Mouse (Mus musculus) myocyte (in vitro differentiated cells): ENCODE measurements at regions not wholly inside any gene's neighbourhood (a gene's known extent, or its start where the extent isn't known, plus 50 kb on each side); places are given as distances from the start of the nearest gene placed in this dataset.
"Not testable (repeated sequence)": the region's sequence is repeated elsewhere in the genome, so short reads cannot be mapped to it uniquely, and the experiment has no call there.

Source experiments
- H3K27me3 ChIP-seq: one replicate; pipeline ENCODE4 v1.6.1; 2011; ENCODE audit not compliant: control insufficient read depth, insufficient read depth, insufficient read length
- H3K36me3 ChIP-seq: one replicate; pipeline ENCODE4 v1.6.1; 2011; ENCODE audit not compliant: control insufficient read depth, insufficient read depth
- H3K4me2 ChIP-seq: one replicate; pipeline ENCODE4 v1.6.1; 2011; ENCODE audit warnings: low read depth, control low read depth
- H3K4me3 ChIP-seq: one replicate; pipeline ENCODE4 v1.5.1; 2011; ENCODE audit warnings: mild to moderate bottlenecking, control low read depth, moderate library complexity
- H3K79me2 ChIP-seq: one replicate; pipeline ENCODE4 v1.6.1; 2011; ENCODE audit not compliant: control insufficient read depth, insufficient read depth
- H3ac ChIP-seq: one replicate; pipeline ENCODE4 v1.6.1; 2011; ENCODE audit not compliant: control insufficient read depth, insufficient read length
- CEBPB ChIP-seq: IDR thresholded peaks from 2 replicates; pipeline ENCODE4 v1.6.1; 2011; ENCODE audit warnings: mild to moderate bottlenecking, moderate library complexity; ENCODE audit not compliant: poor library complexity, insufficient read depth, severe bottlenecking
- E2F4 ChIP-seq: IDR thresholded peaks from one replicate; pipeline ENCODE4 v1.6.1; 2011; ENCODE audit warnings: mild to moderate bottlenecking, control low read depth, moderate library complexity; ENCODE audit not compliant: insufficient read depth
- MAX ChIP-seq: IDR thresholded peaks from one replicate; pipeline ENCODE4 v1.6.1; 2011; ENCODE audit warnings: low read depth, mild to moderate bottlenecking, control low read depth
- MYOD1 ChIP-seq, 3 experiments: IDR thresholded peaks; one replicate each; pipeline ENCODE4 v1.6.1; 2011; ENCODE audit warnings: control low read depth in 2 of 3, low read depth in 2 of 3, mild to moderate bottlenecking in 2 of 3, moderate library complexity in 1 of 3; ENCODE audit not compliant: insufficient read length in 2 of 3, control insufficient read depth in 1 of 3
- MYOG ChIP-seq, 3 experiments: IDR thresholded peaks; one replicate each; pipeline ENCODE4 v1.6.1; 2011; ENCODE audit warnings: control low read depth in 2 of 3, low read depth in 2 of 3, mild to moderate bottlenecking in 2 of 3; ENCODE audit not compliant: insufficient read length in 2 of 3, control insufficient read depth in 1 of 3, insufficient read depth in 1 of 3
- POLR2A ChIP-seq: IDR thresholded peaks from one replicate; pipeline ENCODE4 v1.6.1; 2011; ENCODE audit warnings: low read depth, mild to moderate bottlenecking, control low read depth, moderate library complexity; ENCODE audit not compliant: insufficient read length
- POLR2AphosphoS2 ChIP-seq: IDR thresholded peaks from one replicate; pipeline ENCODE4 v1.6.1; 2011; ENCODE audit warnings: low read depth, control low read depth; ENCODE audit not compliant: insufficient read length
- REST ChIP-seq: IDR thresholded peaks from one replicate; pipeline ENCODE4 v1.6.1; 2011; ENCODE audit warnings: mild to moderate bottlenecking, control low read depth, moderate library complexity; ENCODE audit not compliant: insufficient read depth, insufficient read length
- SRF ChIP-seq: IDR thresholded peaks from one replicate; pipeline ENCODE4 v1.6.1; 2011; ENCODE audit warnings: low read depth; ENCODE audit not compliant: control insufficient read depth, insufficient read length
- TCF12 ChIP-seq: IDR thresholded peaks from one replicate; pipeline ENCODE4 v1.6.1; 2011; ENCODE audit warnings: mild to moderate bottlenecking, control low read depth; ENCODE audit not compliant: poor library complexity, insufficient read depth, severe bottlenecking
- TCF3 ChIP-seq: IDR thresholded peaks from one replicate; pipeline ENCODE4 v1.6.1; 2011; ENCODE audit warnings: low read depth, control low read depth; ENCODE audit not compliant: insufficient read length
- USF1 ChIP-seq: IDR thresholded peaks from one replicate; pipeline ENCODE4 v1.6.1; 2011; ENCODE audit warnings: low read depth, mild to moderate bottlenecking, control low read depth, moderate library complexity

DNA sequence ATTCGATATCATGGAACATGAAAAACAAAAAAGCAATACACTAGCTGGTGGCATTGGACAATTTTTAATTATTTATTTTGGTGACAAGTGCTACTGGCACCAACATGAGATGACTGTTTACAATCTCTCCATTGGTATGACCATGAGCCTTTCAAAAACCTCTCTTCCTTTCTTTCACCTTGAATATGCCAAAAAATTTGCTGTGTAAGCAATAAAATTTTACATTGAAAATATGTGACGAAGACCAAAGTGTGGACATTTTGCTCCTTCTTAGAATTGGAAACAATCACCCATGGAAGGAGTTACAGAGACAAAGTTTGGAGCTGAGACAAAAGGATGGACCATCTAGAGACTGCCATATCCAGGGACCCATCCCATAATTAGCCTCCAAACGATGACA, 83.4 kb upstream of the Gm49339 start:
- H3K79me2 ChIP-seq, H3K36me3 ChIP-seq, H3K4me2 ChIP-seq, H3ac ChIP-seq, H3K27me3 ChIP-seq, H3K4me3 ChIP-seq: not testable (repeated sequence)

GRCm38 (mm10) chr10:51405141-51405540, 75.3 kb upstream of the Gm49339 start:
- Histone ChIP-seq H3K79me2 (no peaks in the 10 kb centered on the region), H3K4me2 (peak overlapping the region; percentile 52), H3ac (no peak overlapping the region), H3K4me3 (no peak overlapping the region), H3K27me3 (no peaks in the 10 kb centered on the region), H3K36me3 (no peaks in the 10 kb centered on the region)
- TF ChIP-seq REST (no peak), CEBPB (no peak), USF1 (no peak), SRF (no peak), MYOG (IDR thresholded peaks at IDR 0.05; ENCODE audit: control insufficient read depth in 1 of 3, insufficient read depth in 1 of 3, insufficient read length in 2 of 3, low read depth in 2 of 3) (no peak), MAX (no peak), TCF3 (no peak), TCF12 (no peak), POLR2A (no peak), POLR2AphosphoS2 (no peak), E2F4 (no peak), MYOD1 (IDR thresholded peaks at IDR 0.05; ENCODE audit: control insufficient read depth in 1 of 3, insufficient read length in 2 of 3, low read depth in 2 of 3) (no peak)

DNA sequence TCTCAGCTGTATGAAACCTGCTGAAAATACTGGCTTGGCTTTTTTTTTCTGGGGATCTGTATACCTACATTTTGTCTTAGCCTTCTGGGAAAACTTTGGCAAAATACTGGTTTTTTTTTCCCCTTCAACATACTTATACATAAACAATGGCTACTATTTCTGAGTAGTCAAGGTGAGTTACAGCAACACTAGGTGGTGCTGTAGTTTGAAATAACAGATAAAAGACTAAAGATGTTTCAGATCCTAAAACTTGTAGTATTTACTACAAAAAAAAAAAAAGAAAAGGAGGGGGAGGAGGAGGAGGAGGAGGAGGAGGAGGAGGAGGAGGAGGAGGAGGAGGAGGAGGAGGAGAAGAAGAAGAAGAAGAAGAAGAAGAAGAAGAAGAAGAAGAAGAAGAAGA, 67.6 kb upstream of the Gm49339 start:
- no peak for TF ChIP-seq CEBPB
- H3K27me3 ChIP-seq: no peaks in the 10 kb centered on the region
- no peaks in the 10 kb centered on the region for H3K36me3 ChIP-seq
- H3K4me3 ChIP-seq: no peak overlapping the region
- H3K4me2 ChIP-seq: no peak overlapping the region
- H3ac ChIP-seq: no peak overlapping the region
- no peaks in the 10 kb centered on the region for H3K79me2 ChIP-seq

DNA sequence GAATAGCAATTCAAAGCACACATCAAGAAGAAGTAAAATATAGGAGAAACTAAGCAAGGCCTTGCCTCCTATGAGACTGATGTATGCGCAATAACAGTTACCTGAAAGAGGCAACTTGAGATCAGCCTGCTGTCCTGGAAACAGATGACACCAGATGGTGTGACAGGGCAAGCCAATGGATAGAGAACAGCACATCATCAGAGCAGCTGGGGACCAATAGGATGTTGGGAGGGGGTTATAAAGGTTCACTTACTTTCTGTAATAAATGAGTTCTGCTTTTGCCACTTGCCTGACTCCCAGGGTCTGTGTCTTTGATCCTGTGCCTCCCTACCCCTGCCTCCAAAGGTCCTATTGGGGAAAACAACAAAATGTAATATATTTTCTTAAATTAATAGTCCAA, 65.9 kb upstream of the Gm49339 start:
- Histone ChIP-seq H3K4me3 (no peak overlapping the region), H3ac (no peak overlapping the region), H3K36me3 (no peaks in the 10 kb centered on the region), H3K4me2 (no peak overlapping the region), H3K79me2 (no peaks in the 10 kb centered on the region), H3K27me3 (no peaks in the 10 kb centered on the region)
- TF ChIP-seq REST (no peak), SRF (no peak), POLR2A (no peak), MAX (no peak), CEBPB (no peak), POLR2AphosphoS2 (no peak), USF1 (no peak), MYOD1 (IDR thresholded peaks at IDR 0.05; ENCODE audit: control insufficient read depth in 1 of 3, insufficient read length in 2 of 3, low read depth in 2 of 3) (no peak), TCF3 (no peak), MYOG (IDR thresholded peaks at IDR 0.05; ENCODE audit: control insufficient read depth in 1 of 3, insufficient read depth in 1 of 3, insufficient read length in 2 of 3, low read depth in 2 of 3) (no peak), TCF12 (no peak), E2F4 (no peak)

DNA sequence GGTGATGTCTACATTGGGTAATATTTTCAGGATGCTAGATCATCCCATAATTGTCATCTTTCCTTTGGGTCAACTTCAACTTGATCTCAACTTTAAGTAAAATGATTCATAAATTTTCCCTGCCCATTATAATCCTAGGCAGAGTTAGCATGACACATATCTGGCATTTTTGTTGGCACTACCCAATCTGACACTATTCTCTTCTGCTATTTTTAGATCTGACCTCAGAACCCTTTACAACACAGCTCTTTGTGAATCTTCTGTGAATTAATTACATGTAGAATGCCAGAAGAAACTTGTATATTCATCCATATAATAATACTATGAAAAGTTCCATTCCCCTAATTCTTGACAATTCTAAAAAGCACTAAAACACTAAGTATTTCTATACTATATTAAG, 63.7 kb upstream of the Gm49339 start:
- Histone ChIP-seq H3K4me3 (no peak overlapping the region), H3K4me2 (no peak overlapping the region)
- TF ChIP-seq MYOD1 (IDR thresholded peaks at IDR 0.05; ENCODE audit: control insufficient read depth in 1 of 3, insufficient read length in 2 of 3, low read depth in 2 of 3): no peak
- no peak for TF ChIP-seq POLR2AphosphoS2
- no peak for TF ChIP-seq MAX

DNA sequence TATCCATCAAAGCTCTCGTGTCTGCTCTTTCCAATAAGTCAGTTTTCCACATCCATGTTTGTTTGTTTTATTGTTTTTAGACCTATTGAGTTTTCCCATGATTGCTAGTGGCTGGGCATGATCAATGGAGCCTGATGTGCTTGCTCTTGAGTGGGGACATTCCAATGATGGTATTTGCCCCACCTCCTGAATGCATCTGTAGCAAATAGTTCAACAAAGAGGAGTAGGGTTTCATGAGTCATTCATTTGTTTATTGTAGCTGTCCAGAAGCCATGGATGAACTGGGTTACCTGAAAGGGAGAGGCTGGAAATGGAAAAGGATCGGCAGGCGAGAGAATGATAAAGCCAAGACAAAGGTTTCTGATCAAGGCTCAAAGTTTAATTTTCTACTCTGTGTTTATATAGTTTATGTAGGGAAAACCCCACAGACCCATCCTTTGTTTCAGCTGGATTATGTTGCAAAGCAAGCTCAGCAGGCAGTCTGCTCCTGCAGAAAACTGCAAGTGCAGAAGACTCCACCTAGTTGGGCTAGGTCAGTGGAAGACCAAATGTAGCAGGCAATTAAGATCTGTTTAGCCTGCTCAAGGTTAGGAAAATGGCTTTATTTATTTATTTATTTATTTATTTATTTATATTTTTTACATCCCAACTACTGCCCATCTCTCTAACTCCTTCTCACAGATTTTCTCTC, 63.0 kb upstream of the Gm49339 start:
- H3K4me2 ChIP-seq: no peak overlapping the region
- no peak overlapping the region for H3K4me3 ChIP-seq
- TF ChIP-seq POLR2AphosphoS2 (no peak), REST (no peak), MAX (no peak), USF1 (no peak), E2F4 (no peak), TCF12 (no peak), MYOD1 (IDR thresholded peaks at IDR 0.05; ENCODE audit: control insufficient read depth in 1 of 3, insufficient read length in 2 of 3, low read depth in 2 of 3) (no peak), CEBPB (no peak), POLR2A (no peak), TCF3 (no peak), MYOG (IDR thresholded peaks at IDR 0.05; ENCODE audit: control insufficient read depth in 1 of 3, insufficient read depth in 1 of 3, insufficient read length in 2 of 3, low read depth in 2 of 3) (no peak), SRF (no peak)
- H3K27me3 ChIP-seq: no peaks in the 10 kb centered on the region
- no peak overlapping the region for H3ac ChIP-seq
- H3K36me3 ChIP-seq: no peaks in the 10 kb centered on the region
- H3K79me2 ChIP-seq: no peaks in the 10 kb centered on the region

More for the DNA sequence above, 63.7 kb upstream of the Gm49339 start:
- H3K79me2 ChIP-seq: no peaks in the 10 kb centered on the region
- H3ac ChIP-seq: no peak overlapping the region
- no peaks in the 10 kb centered on the region for H3K36me3 ChIP-seq
- H3K27me3 ChIP-seq: no peaks in the 10 kb centered on the region
